In the genomic region with DNA sequence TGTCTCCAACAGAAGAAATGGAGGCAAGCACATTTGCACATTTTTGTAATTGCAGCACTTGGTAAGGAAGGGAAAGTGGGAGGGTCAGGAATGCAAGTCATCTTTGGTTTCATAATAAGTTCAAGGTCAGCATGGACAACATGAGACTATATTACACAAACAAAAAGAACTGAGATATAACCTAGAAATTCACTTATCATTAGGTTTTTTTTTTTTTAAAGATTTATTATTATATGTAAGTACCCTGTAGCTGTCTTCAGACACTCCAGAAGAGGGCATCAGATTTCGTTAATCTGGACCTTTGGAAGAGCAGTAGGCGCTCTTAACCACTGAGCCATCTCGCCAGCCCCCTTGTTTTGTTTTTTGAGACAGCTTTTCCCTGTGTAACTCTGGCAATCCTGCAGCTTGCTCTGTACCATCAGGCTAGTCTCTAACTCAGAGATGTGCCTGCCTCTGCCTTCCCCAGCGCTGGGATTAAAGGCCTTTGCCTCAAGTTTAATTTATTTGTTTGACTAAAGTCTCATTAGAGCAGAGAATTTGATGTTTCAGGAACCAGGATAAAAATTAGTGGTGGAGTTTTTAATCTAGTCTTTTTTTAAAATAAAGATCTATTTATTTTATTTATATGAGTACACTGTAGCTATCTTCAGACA, we compare ENCODE assay signal across 8 mouse cellular contexts. TPM values are rescaled to one million over a fixed set of nuclear protein-coding genes. Genes with fewer than 3 reads are reported as not detected.
A peak's percentile ranks its signal among the peaks of the same experiment; 100 is the strongest.
DNase-seq lines count a peak whose midpoint lies in the region; ATAC-seq and TF ChIP-seq lines count a peak whose summit lies in the region.

No protein-coding gene starts in this region.

- H3K4me3 ChIP-seq in kidney, postnatal 0 days (replicated peaks; ENCODE audit: low read depth, low read length) = no peak overlapping the region
- peak overlapping the region; percentile 82; the same call in 1 of the 2 replicates for H3K4me3 ChIP-seq in bone marrow macrophage, adult 2 months (ENCODE audit: insufficient read depth, low read length)
- peak overlapping the region; percentile 91 for H3K4me3 ChIP-seq in intestine, embryonic 14.5 days (ENCODE audit: low read depth, low read length)
- H3K4me3 ChIP-seq in myocyte = peak overlapping the region; percentile 96

- no peak for TF ChIP-seq POLR2A in bone marrow macrophage, adult 2 months (IDR thresholded peaks at IDR 0.05; ENCODE audit: borderline replicate concordance, low read depth, low read length)
- no peak for TF ChIP-seq POLR2A in myocyte (IDR thresholded peaks at IDR 0.05; ENCODE audit: insufficient read length, low read depth)

- H3K27me3 ChIP-seq in kidney, postnatal 0 days (ENCODE audit: insufficient read depth, low read length) = no peaks in the 10 kb centered on the region
- H3K27me3 ChIP-seq in intestine, embryonic 14.5 days (replicated peaks; ENCODE audit: control insufficient read depth, insufficient read depth, low read length) = no peaks in the 10 kb centered on the region
- no peaks in the 10 kb centered on the region for H3K27me3 ChIP-seq in myocyte (ENCODE audit: control insufficient read depth, insufficient read depth, insufficient read length)

- H3K79me2 ChIP-seq in myocyte (ENCODE audit: control insufficient read depth, insufficient read depth) = peaks cover 44% of the 10 kb centered on the region

- H3K9me3 ChIP-seq in kidney, postnatal 0 days (replicated peaks; ENCODE audit: low read length) = no peaks in the 10 kb centered on the region
- H3K9me3 ChIP-seq in intestine, embryonic 14.5 days (ENCODE audit: control insufficient read depth, low read length) = no peaks in the 10 kb centered on the region

- no peak for ATAC-seq in kidney, postnatal 0 days (replicated peaks; ENCODE audit: low FRiP score, low read depth)
- no peak for ATAC-seq in intestine, embryonic 14.5 days (replicated peaks; ENCODE audit: low FRiP score, low TSS enrichment, low read depth)

- H3K27ac ChIP-seq in kidney, postnatal 0 days = peak overlapping the region; percentile 100; the same call in 1 of the 2 replicates
- H3K27ac ChIP-seq in bone marrow macrophage, adult 2 months (ENCODE audit: insufficient read depth, low read depth, low read length) = peak overlapping the region; percentile 86
- H3K27ac ChIP-seq in intestine, embryonic 14.5 days (ENCODE audit: low read depth) = peak overlapping the region; percentile 99

- H3K4me1 ChIP-seq in kidney, postnatal 0 days (replicated peaks; ENCODE audit: insufficient read depth, low read length) = 0 out of 2 replicates have a peak, but pooled peaks cover 6% of the 10 kb centered on the region
- H3K4me1 ChIP-seq in bone marrow macrophage, adult 2 months (ENCODE audit: control insufficient read depth, insufficient read depth, low read length) = peaks cover 15% of the 10 kb centered on the region
- peaks cover 13% of the 10 kb centered on the region for H3K4me1 ChIP-seq in intestine, embryonic 14.5 days (replicated peaks; ENCODE audit: control insufficient read depth, insufficient read depth, low read length)

- 0 out of 2 replicates have a peak, but pooled peaks cover 4% of the 10 kb centered on the region for H3K36me3 ChIP-seq in kidney, postnatal 0 days (ENCODE audit: insufficient read depth, low read length)
- H3K36me3 ChIP-seq in intestine, embryonic 14.5 days (ENCODE audit: control insufficient read depth, insufficient read depth, low read length) = peaks cover 27% of the 10 kb centered on the region
- peaks cover 11% of the 10 kb centered on the region for H3K36me3 ChIP-seq in myocyte (ENCODE audit: control insufficient read depth, insufficient read depth)

- peak overlapping the region; percentile 72 for H3ac ChIP-seq in myocyte (ENCODE audit: control insufficient read depth, insufficient read length)

- no peak for DNase-seq in kidney, postnatal 0 days (ENCODE audit: low spot score)
- no peak for DNase-seq in kidney, adult 9 months
- DNase-seq in intestine, embryonic 14.5 days (ENCODE audit: low spot score) = no peak
- no peak for DNase-seq in urinary bladder, postnatal 4 days (ENCODE audit: low spot score in 2 of 2)
- DNase-seq in urinary bladder, postnatal 36 days (ENCODE audit: low spot score in 2 of 2) = no peak
- DNase-seq in left cerebral cortex, adult 9 months (ENCODE audit: low spot score in 2 of 2) = no peak

- H3K4me2 ChIP-seq in kidney, postnatal 0 days (ENCODE audit: low read length) = peak overlapping the region; percentile 64
- H3K4me2 ChIP-seq in intestine, embryonic 14.5 days (ENCODE audit: low read length) = peak overlapping the region; percentile 90
- peak overlapping the region; percentile 79 for H3K4me2 ChIP-seq in myocyte (ENCODE audit: low read depth)

- 57% methylated on average over 4 of the region's 4 CpGs for WGBS in kidney, postnatal 0 days
- WGBS in intestine, embryonic 14.5 days = 57% methylated on average over 4 of the region's 4 CpGs

- TF ChIP-seq CTCF in kidney, postnatal 0 days (IDR thresholded peaks at IDR 0.05; ENCODE audit: low read depth) = no peak
- TF ChIP-seq CTCF in bone marrow macrophage, adult 2 months (IDR thresholded peaks at IDR 0.05; ENCODE audit: low read depth, low read length) = no peak

- H3K9ac ChIP-seq in kidney, postnatal 0 days (ENCODE audit: low read depth, low read length) = no peak overlapping the region
- H3K9ac ChIP-seq in intestine, embryonic 14.5 days (ENCODE audit: low read length) = peak overlapping the region; percentile 97; the same call in 1 of the 2 replicates

TF ChIP-seq in myocyte, 11 proteins besides CTCF, POLR2A, EP300 and RAD21:
- TF ChIP-seq USF1 (IDR thresholded peaks at IDR 0.05; ENCODE audit: low read depth) (no peak), CEBPB (IDR thresholded peaks at IDR 0.05; ENCODE audit: insufficient read depth, poor library complexity, severe bottlenecking) (no peak), TCF3 (IDR thresholded peaks at IDR 0.05; ENCODE audit: insufficient read length, low read depth) (no peak), SRF (IDR thresholded peaks at IDR 0.05; ENCODE audit: control insufficient read depth, insufficient read length, low read depth) (no peak), TCF12 (IDR thresholded peaks at IDR 0.05; ENCODE audit: insufficient read depth, poor library complexity, severe bottlenecking) (no peak), MYOG (IDR thresholded peaks at IDR 0.05; ENCODE audit: control insufficient read depth in 1 of 3, insufficient read depth in 1 of 3, insufficient read length in 2 of 3, low read depth in 2 of 3) (no peak), E2F4 (IDR thresholded peaks at IDR 0.05; ENCODE audit: insufficient read depth) (no peak), MYOD1 (IDR thresholded peaks at IDR 0.05; ENCODE audit: control insufficient read depth in 1 of 3, insufficient read length in 2 of 3, low read depth in 2 of 3) (no peak)

RNA-seq across cellular contexts. Expression of a gene that starts 0.7 kb away (rescaled TPM):
- 71.3 and 75.7 TPM in 2 replicates for polyA plus RNA-seq in kidney, postnatal 0 days (2015; fragmentation: Nextera tagmentation; extraction: Ambion mirVana)
- 37.4 and 41.2 TPM in 2 replicates for polyA plus RNA-seq in bone marrow macrophage, adult 2 months (2012; ENCODE audit: insufficient read depth, insufficient read length, missing spikeins)
- 99.6 and 105 TPM in 2 replicates for polyA plus RNA-seq in intestine, embryonic 14.5 days (2014; fragmentation: Nextera tagmentation; extraction: Ambion mirVana)
- 25.1 TPM for polyA plus RNA-seq in myocyte (2012; fragmentation: generic; extraction: Trizol)

RNA-seq across cellular contexts. Expression of a gene that starts 8.0 kb away (rescaled TPM):
- 81.6 and 85.6 TPM in 2 replicates for polyA plus RNA-seq in kidney, postnatal 0 days (2015; fragmentation: Nextera tagmentation; extraction: Ambion mirVana)
- 117 and 136 TPM in 2 replicates for polyA plus RNA-seq in bone marrow macrophage, adult 2 months (2012; ENCODE audit: insufficient read depth, insufficient read length, missing spikeins)
- 71.9 and 76.5 TPM in 2 replicates for polyA plus RNA-seq in intestine, embryonic 14.5 days (2014; fragmentation: Nextera tagmentation; extraction: Ambion mirVana)
- 65.4 TPM for polyA plus RNA-seq in myocyte (2012; fragmentation: generic; extraction: Trizol)

RNA-seq across cellular contexts. Expression of a gene that starts 44.4 kb away (rescaled TPM):
- 16.8 and 22.4 TPM in 2 replicates for polyA plus RNA-seq in kidney, postnatal 0 days (2015; fragmentation: Nextera tagmentation; extraction: Ambion mirVana)
- polyA plus RNA-seq in bone marrow macrophage, adult 2 months (2012; ENCODE audit: insufficient read depth, insufficient read length, missing spikeins) = not detected in 2 replicates
- polyA plus RNA-seq in intestine, embryonic 14.5 days (2014; fragmentation: Nextera tagmentation; extraction: Ambion mirVana) = 21.4 and 29.0 TPM in 2 replicates
- polyA plus RNA-seq in myocyte (2012; fragmentation: generic; extraction: Trizol) = 12.6 TPM

RNA-seq across cellular contexts. Expression of a gene that starts 49.3 kb away (rescaled TPM):
- polyA plus RNA-seq in kidney, postnatal 0 days (2015; fragmentation: Nextera tagmentation; extraction: Ambion mirVana) = 9.1 and 11.1 TPM in 2 replicates
- polyA plus RNA-seq in bone marrow macrophage, adult 2 months (2012; ENCODE audit: insufficient read depth, insufficient read length, missing spikeins) = 4.7 and 6.6 TPM in 2 replicates
- polyA plus RNA-seq in intestine, embryonic 14.5 days (2014; fragmentation: Nextera tagmentation; extraction: Ambion mirVana) = 14.3 and 20.0 TPM in 2 replicates
- 0.62 TPM for polyA plus RNA-seq in myocyte (2012; fragmentation: generic; extraction: Trizol)

RNA-seq across cellular contexts. Expression of a gene that starts 53.1 kb away (rescaled TPM):
- 1.9 and 2.0 TPM in 2 replicates for polyA plus RNA-seq in kidney, postnatal 0 days (2015; fragmentation: Nextera tagmentation; extraction: Ambion mirVana)
- polyA plus RNA-seq in bone marrow macrophage, adult 2 months (2012; ENCODE audit: insufficient read depth, insufficient read length, missing spikeins) = not detected in 2 replicates
- 0.47 and 3.7 TPM in 2 replicates for polyA plus RNA-seq in intestine, embryonic 14.5 days (2014; fragmentation: Nextera tagmentation; extraction: Ambion mirVana)
- polyA plus RNA-seq in myocyte (2012; fragmentation: generic; extraction: Trizol) = 0.05 TPM
